Mouse (Mus musculus) liver, embryonic 16.5 days (tissue): ENCODE data around the gene Gbp10. TPM values are rescaled to one million over a fixed set of nuclear protein-coding genes. Genes with fewer than 3 reads are reported as not detected.
"Not testable (repeated sequence)": the region's sequence is repeated elsewhere in the genome, so short reads cannot be mapped to it uniquely, and the experiment has no call there.

ENCODE experiments used
- ATAC-seq: fragments of 200-750 bp; cut with Nextera tagmentation; 2 replicates; pipeline ENCODE4 v1.8.0; 2017; ENCODE audit warnings: low read depth, mild to moderate bottlenecking, moderate number of reproducible peaks, moderate library complexity
- H3K27ac ChIP-seq: fragments of 300-500 bp; sonication (generic); 2 replicates; pipeline ENCODE4 v1.5.1; 2014; ENCODE audit warnings: mild to moderate bottlenecking, low read length
- H3K27me3 ChIP-seq: fragments of 300-500 bp; sonication (generic); 2 replicates; pipeline ENCODE4 v1.6.1; 2014; ENCODE audit warnings: low read depth, low read length, mixed read lengths; ENCODE audit not compliant: control insufficient read depth, insufficient read depth
- H3K36me3 ChIP-seq: fragments of 300-500 bp; sonication (generic); 2 replicates; pipeline ENCODE4 v1.6.1; 2014; ENCODE audit warnings: mild to moderate bottlenecking; ENCODE audit not compliant: control insufficient read depth, insufficient read depth
- H3K4me1 ChIP-seq: fragments of 300-500 bp; sonication (generic); 2 replicates; pipeline ENCODE4 v1.6.1; 2014; ENCODE audit warnings: low read depth, low read length, mixed read lengths; ENCODE audit not compliant: control insufficient read depth
- H3K4me2 ChIP-seq: fragments of 300-500 bp; sonication (generic); 2 replicates; pipeline ENCODE4 v1.6.1; 2014; ENCODE audit warnings: low read depth, low read length, mixed read lengths
- H3K4me3 ChIP-seq: fragments of 300-500 bp; sonication (generic); 2 replicates; pipeline ENCODE4 v1.5.1; 2014; ENCODE audit warnings: low read depth, mild to moderate bottlenecking, low read length
- H3K9ac ChIP-seq: fragments of 300-500 bp; sonication (generic); 2 replicates; pipeline ENCODE4 v1.6.1; 2014; ENCODE audit warnings: low read depth, low read length
- H3K9me3 ChIP-seq: fragments of 300-500 bp; sonication (generic); replicated peaks from 2 replicates; pipeline ENCODE4 v1.6.1; 2016; ENCODE audit warnings: low read length; ENCODE audit not compliant: control insufficient read depth
- WGBS: fragments of 180-500 bp; shearing (Covaris S2); extraction: QIAGEN DNeasy Blood & Tissue Kit; methylation state at CpG from one replicate; pipeline ENCODE4 v1.1.7; 2014; ENCODE audit not compliant: insufficient replicate concordance; 5-methylcytosine and 5-hydroxymethylcytosine counted together
- polyA plus RNA-seq: library from polyadenylated mRNA; unstranded; fragments of >200 nt; fragmentation: Nextera tagmentation; extraction: Ambion mirVana; gene quantifications from 2 replicates; pipeline ENCODE4 v1.2.1, GENCODE M21; 2015

Gbp10 gene
- 0.35 and 0.44 TPM in 2 replicates for polyA plus RNA-seq

GRCm38 (mm10) chr5:105239483-105240047 is at the start of gene Gbp10:
Gene Gbp10, minus strand, starts transcription at chr5:105239533.
- H3K4me1 ChIP-seq, H3K4me2 ChIP-seq, H3K27ac ChIP-seq, H3K36me3 ChIP-seq, H3K27me3 ChIP-seq, H3K4me3 ChIP-seq, H3K9me3 ChIP-seq, H3K9ac ChIP-seq: not testable (repeated sequence)
- peak; percentile 70 for ATAC-seq

- not testable (repeated sequence) for H3K27ac ChIP-seq, H3K36me3 ChIP-seq, H3K9ac ChIP-seq, H3K27me3 ChIP-seq, ATAC-seq, H3K4me1 ChIP-seq, H3K4me2 ChIP-seq, H3K9me3 ChIP-seq, H3K4me3 ChIP-seq
- WGBS = no CpG with 5 or more reads among the region's 3 CpGs
These were observed 21.3 kb upstream of the Gbp10 start for GRCm38 (mm10) chr5:105260673-105261072.

- Histone ChIP-seq H3K4me3 (no peak overlapping the region), H3K36me3 (no peaks in the 10 kb centered on the region), H3K9ac (no peak overlapping the region), H3K27me3 (no peaks in the 10 kb centered on the region), H3K27ac (no peak overlapping the region), H3K4me1 (no peaks in the 10 kb centered on the region), H3K4me2 (no peak overlapping the region), H3K9me3 (no peaks in the 10 kb centered on the region)
- no peak for ATAC-seq
These were observed 13.2 kb upstream of the Gbp10 start for GRCm38 (mm10) chr5:105252491-105252890.

GRCm38 (mm10) chr5:105244741-105245140 is 5.4 kb upstream of the Gbp10 start:
- H3K9me3 ChIP-seq, H3K36me3 ChIP-seq, H3K4me2 ChIP-seq, H3K4me3 ChIP-seq, H3K27ac ChIP-seq, H3K9ac ChIP-seq, ATAC-seq, H3K27me3 ChIP-seq, H3K4me1 ChIP-seq: not testable (repeated sequence)
- 34% methylated on average over 3 of the region's 3 CpGs for WGBS

GRCm38 (mm10) chr5:105240982-105241381 is 1.6 kb upstream of the Gbp10 start:
- H3K9ac ChIP-seq, H3K27ac ChIP-seq, H3K4me3 ChIP-seq, H3K4me2 ChIP-seq, ATAC-seq, H3K27me3 ChIP-seq, H3K36me3 ChIP-seq, H3K9me3 ChIP-seq, H3K4me1 ChIP-seq: not testable (repeated sequence)
- 62% methylated on average over 5 of the region's 5 CpGs for WGBS

- not testable (repeated sequence) for H3K36me3 ChIP-seq, H3K9ac ChIP-seq, H3K4me3 ChIP-seq, H3K27ac ChIP-seq, H3K4me1 ChIP-seq, H3K4me2 ChIP-seq, H3K9me3 ChIP-seq, H3K27me3 ChIP-seq, ATAC-seq
- WGBS = 63% methylated on average over 1 of the region's 1 CpGs
These were observed 931 bp downstream of the Gbp10 start for GRCm38 (mm10) chr5:105238402-105238801.

GRCm38 (mm10) chr5:105236040-105236439 is 3.3 kb downstream of the Gbp10 start:
- H3K4me3 ChIP-seq, ATAC-seq, H3K27me3 ChIP-seq, H3K9ac ChIP-seq, H3K4me1 ChIP-seq, H3K4me2 ChIP-seq, H3K9me3 ChIP-seq, H3K36me3 ChIP-seq, H3K27ac ChIP-seq: not testable (repeated sequence)
- 20% methylated on average over 3 of the region's 3 CpGs for WGBS

- not testable (repeated sequence) for H3K4me3 ChIP-seq, H3K27ac ChIP-seq, H3K4me2 ChIP-seq, H3K9ac ChIP-seq, H3K27me3 ChIP-seq, ATAC-seq, H3K4me1 ChIP-seq, H3K9me3 ChIP-seq, H3K36me3 ChIP-seq
- no CpG with 5 or more reads among the region's 3 CpGs for WGBS
These were observed 30.4 kb downstream of the Gbp10 start for GRCm38 (mm10) chr5:105208957-105209356.

GRCm38 (mm10) chr5:105200791-105201355 is 38.5 kb downstream of the Gbp10 start:
- not testable (repeated sequence) for H3K4me3 ChIP-seq, H3K27ac ChIP-seq, ATAC-seq, H3K9me3 ChIP-seq, H3K4me1 ChIP-seq, H3K9ac ChIP-seq, H3K27me3 ChIP-seq, H3K36me3 ChIP-seq, H3K4me2 ChIP-seq
- 33% methylated on average over 4 of the region's 4 CpGs for WGBS
